Mouse (Mus musculus): ENCODE measurements at regions not wholly inside any gene's neighbourhood (a gene's known extent, or its start where the extent isn't known, plus 50 kb on each side); places are given as distances from the start of the nearest gene placed in this dataset.

DNA sequence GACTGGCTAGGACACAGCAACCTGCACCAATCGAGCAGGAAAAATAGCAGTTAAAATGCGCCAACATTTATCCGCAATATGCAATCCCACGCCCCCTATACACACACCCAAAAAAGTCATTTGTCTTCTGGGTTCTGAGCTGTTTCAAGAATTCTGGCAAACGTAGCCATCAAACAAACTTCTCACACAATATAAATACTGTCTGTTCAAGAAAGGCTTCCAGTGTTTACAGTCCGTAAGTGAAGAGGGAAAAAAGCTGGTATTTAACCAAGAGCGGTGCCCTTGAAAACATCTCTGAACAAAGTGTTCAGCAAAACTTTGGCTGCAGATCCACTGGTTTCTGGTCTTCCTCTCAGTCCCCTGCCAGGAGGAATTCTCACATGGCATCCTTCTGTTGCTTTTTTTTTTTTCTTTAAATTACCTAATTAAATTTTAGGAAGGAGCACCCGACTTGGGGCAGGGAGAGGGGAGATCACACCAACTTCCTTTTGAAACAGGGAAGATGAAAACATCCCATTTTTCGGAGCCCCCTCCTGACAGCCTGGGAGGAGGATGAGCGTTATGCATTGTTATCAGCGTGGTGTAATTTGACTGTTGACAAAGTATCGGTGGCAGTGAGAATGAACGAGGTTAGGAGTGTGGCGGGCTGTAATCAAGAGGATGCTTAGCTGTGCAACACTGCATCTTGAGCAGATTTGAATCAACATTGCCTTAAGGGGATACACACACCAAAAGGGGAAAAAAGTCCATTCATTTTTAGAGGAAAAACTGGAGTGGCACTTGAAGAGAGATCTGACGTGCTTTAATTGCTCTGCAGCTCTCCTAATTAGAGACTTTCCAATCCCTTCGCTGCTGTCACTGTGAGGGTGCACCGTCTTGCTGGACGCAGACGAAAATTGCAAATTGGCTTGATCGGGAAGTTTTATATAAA lies 267.6 kb downstream of the Meis1 start:
- H3K9me3 ChIP-seq: no peaks in the 10 kb centered on the region
- H3K4me3 ChIP-seq (replicated peaks): no peak overlapping the region
- no peaks in the 10 kb centered on the region for H3K4me1 ChIP-seq
- H3K36me3 ChIP-seq (replicated peaks; ENCODE audit: low read length): no peaks in the 10 kb centered on the region
- no peak for TF ChIP-seq GATA1 (IDR thresholded peaks at IDR 0.05; ENCODE audit: borderline replicate concordance, low read length)
- no peak for TF ChIP-seq FLI1 (IDR thresholded peaks at IDR 0.05; ENCODE audit: low read length)
- H3K27me3 ChIP-seq (replicated peaks): peaks cover 10% of the 10 kb centered on the region

- no peaks in the 10 kb centered on the region for H3K9me3 ChIP-seq
- no peaks in the 10 kb centered on the region for H3K36me3 ChIP-seq (replicated peaks; ENCODE audit: low read length)
- no peak overlapping the region for H3K4me3 ChIP-seq (replicated peaks)
- H3K4me1 ChIP-seq: no peaks in the 10 kb centered on the region
- TF ChIP-seq GATA1 (IDR thresholded peaks at IDR 0.05; ENCODE audit: borderline replicate concordance, low read length): no peak
- no peak for TF ChIP-seq FLI1 (IDR thresholded peaks at IDR 0.05; ENCODE audit: low read length)
- H3K27me3 ChIP-seq (replicated peaks): peaks cover 10% of the 10 kb centered on the region
Measured at GRCm38 (mm10) chr11:18750080-18750375, 268.8 kb downstream of the Meis1 start.

DNA sequence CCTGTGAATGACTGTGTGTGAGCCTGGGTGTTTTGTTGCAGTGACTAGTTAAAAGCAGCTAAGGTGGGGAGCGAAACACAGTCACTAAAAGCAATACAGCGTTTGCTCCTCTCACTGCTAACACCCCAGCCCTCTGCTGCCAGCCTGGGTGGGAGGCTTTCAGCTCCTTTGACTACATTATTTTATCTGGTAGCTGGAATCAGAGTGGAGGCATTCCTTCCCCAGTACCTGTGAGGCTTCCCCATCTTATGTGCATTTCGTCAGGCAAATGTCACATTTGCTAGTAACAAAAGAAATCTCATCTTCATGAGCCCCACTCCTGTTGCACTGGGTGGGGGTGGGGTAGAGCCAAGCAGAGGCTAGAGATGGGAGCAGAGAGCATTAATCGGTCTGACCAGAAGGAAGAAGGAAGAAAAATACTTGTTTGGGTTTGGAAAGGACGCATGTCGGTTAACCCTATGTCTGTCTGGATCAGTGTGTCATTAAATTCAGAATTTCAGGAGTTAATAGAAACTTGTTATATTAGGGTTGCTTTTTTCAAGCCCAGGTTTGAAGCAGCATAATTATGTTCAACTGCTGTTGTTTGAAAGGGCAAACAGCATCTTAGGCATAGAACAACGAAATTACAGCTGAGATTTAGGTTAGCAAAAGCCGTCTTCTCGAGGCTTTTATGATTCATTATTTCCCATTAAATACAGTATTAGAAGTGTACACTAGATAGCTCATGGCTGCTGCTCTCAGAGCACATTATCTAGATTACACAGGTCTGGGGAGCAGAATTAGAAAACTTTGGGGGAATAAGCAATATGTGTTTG lies 269.3 kb downstream of the Meis1 start:
- no peaks in the 10 kb centered on the region for H3K9me3 ChIP-seq
- no peak for TF ChIP-seq FLI1 (IDR thresholded peaks at IDR 0.05; ENCODE audit: low read length)
- TF ChIP-seq GATA1 (IDR thresholded peaks at IDR 0.05; ENCODE audit: borderline replicate concordance, low read length): no peak
- peaks cover 10% of the 10 kb centered on the region for H3K27me3 ChIP-seq (replicated peaks)
- no peaks in the 10 kb centered on the region for H3K36me3 ChIP-seq (replicated peaks; ENCODE audit: low read length)
- no peaks in the 10 kb centered on the region for H3K4me1 ChIP-seq
- no peak overlapping the region for H3K4me3 ChIP-seq (replicated peaks)

- Histone ChIP-seq H3K4me3 (replicated peaks) (no peak overlapping the region), H3K27me3 (replicated peaks) (peaks cover 4% of the 10 kb centered on the region), H3K4me1 (no peaks in the 10 kb centered on the region), H3K36me3 (replicated peaks; ENCODE audit: low read length) (no peaks in the 10 kb centered on the region), H3K9me3 (no peaks in the 10 kb centered on the region)
- no peak for TF ChIP-seq FLI1 (IDR thresholded peaks at IDR 0.05; ENCODE audit: low read length)
- no peak for TF ChIP-seq GATA1 (IDR thresholded peaks at IDR 0.05; ENCODE audit: borderline replicate concordance, low read length)
Measured at GRCm38 (mm10) chr11:18747871-18748461, 270.8 kb downstream of the Meis1 start.

DNA sequence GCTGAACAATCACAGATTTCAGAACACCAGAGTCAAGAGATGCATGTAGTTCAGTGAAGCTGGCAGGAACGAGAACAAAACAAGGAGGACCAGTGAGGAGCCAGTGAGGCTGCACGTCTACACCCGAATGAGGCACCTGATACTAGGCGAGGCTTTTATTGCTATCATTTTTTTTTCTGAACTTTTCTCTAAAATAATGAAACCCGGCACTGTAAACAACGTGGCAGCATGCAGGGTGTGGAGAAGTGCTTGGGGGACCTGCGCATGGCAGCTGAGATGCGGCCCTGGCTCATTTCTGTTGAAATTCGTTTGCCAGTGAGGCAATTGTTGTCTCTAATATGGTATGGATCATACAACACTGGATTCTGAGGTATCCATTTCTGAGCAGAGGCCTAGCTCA lies 271.4 kb downstream of the Meis1 start:
- no peaks in the 10 kb centered on the region for H3K9me3 ChIP-seq
- H3K4me3 ChIP-seq (replicated peaks): no peak overlapping the region
- peaks cover 4% of the 10 kb centered on the region for H3K27me3 ChIP-seq (replicated peaks)
- H3K36me3 ChIP-seq (replicated peaks; ENCODE audit: low read length): no peaks in the 10 kb centered on the region
- no peaks in the 10 kb centered on the region for H3K4me1 ChIP-seq
- TF ChIP-seq FLI1 (IDR thresholded peaks at IDR 0.05; ENCODE audit: low read length): no peak
- no peak for TF ChIP-seq GATA1 (IDR thresholded peaks at IDR 0.05; ENCODE audit: borderline replicate concordance, low read length)

DNA sequence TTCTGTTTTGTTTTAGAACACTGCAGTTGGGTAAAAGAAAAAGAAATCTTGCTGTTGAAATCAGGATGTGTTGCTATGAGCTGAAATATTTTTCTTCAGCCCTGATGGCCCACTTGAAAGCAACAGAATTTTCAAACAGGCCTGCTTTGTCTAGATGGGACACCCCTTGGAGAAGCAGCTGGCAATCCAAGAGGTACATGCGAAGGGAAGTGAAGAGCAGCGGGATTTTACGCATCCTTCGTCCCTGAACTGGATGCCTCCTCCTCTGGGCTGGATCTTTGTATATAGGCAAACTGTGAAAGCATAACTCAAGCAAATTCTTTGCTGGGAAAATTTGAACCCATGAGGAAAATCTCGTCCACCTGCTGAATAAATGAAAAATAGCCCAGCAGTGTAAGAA lies 272.3 kb downstream of the Meis1 start:
- Histone ChIP-seq H3K27me3 (replicated peaks) (peaks cover 4% of the 10 kb centered on the region), H3K36me3 (replicated peaks; ENCODE audit: low read length) (no peaks in the 10 kb centered on the region), H3K4me3 (replicated peaks) (no peak overlapping the region), H3K9me3 (peaks cover 4% of the 10 kb centered on the region; the same call in 1 of the 2 replicates), H3K4me1 (no peaks in the 10 kb centered on the region)
- TF ChIP-seq GATA1 (IDR thresholded peaks at IDR 0.05; ENCODE audit: borderline replicate concordance, low read length): no peak
- no peak for TF ChIP-seq FLI1 (IDR thresholded peaks at IDR 0.05; ENCODE audit: low read length)

DNA sequence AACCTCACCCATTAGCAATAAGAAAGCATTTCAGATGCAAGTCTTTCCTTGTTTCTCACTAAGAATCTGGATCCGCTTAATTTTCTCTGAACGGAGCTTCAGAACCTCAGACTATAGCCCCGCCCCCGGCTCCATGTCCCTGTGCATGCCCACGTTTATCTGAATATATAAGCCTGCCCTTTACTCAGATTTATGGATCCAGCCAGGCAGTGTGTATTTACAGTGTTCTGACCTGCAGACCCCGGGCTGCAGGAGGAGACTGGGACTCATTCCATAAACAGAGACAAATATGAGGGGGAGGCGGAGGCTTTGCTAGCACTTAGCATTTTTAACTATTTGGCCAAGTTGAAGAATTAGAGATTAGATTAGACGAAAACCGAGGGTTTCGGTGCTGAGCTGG lies 272.9 kb downstream of the Meis1 start:
- TF ChIP-seq GATA1 (IDR thresholded peaks at IDR 0.05; ENCODE audit: borderline replicate concordance, low read length) (no peak), FLI1 (IDR thresholded peaks at IDR 0.05; ENCODE audit: low read length) (no peak)
- Histone ChIP-seq H3K9me3 (peaks cover 4% of the 10 kb centered on the region; the same call in 1 of the 2 replicates), H3K27me3 (replicated peaks) (peaks cover 3% of the 10 kb centered on the region), H3K36me3 (replicated peaks; ENCODE audit: low read length) (no peaks in the 10 kb centered on the region), H3K4me1 (no peaks in the 10 kb centered on the region), H3K4me3 (replicated peaks) (no peak overlapping the region)

- Histone ChIP-seq H3K9me3 (no peaks in the 10 kb centered on the region), H3K36me3 (replicated peaks; ENCODE audit: low read length) (no peaks in the 10 kb centered on the region), H3K27me3 (replicated peaks) (no peaks in the 10 kb centered on the region), H3K4me1 (0 out of 2 replicates have a peak, but pooled peaks cover 3% of the 10 kb centered on the region), H3K4me3 (replicated peaks) (no peak overlapping the region)
- TF ChIP-seq GATA1 (IDR thresholded peaks at IDR 0.05; ENCODE audit: borderline replicate concordance, low read length) (no peak), FLI1 (IDR thresholded peaks at IDR 0.05; ENCODE audit: low read length) (no peak)
Measured at GRCm38 (mm10) chr11:18734904-18735664, 283.7 kb downstream of the Meis1 start.

- Histone ChIP-seq H3K9me3 (no peaks in the 10 kb centered on the region), H3K4me3 (replicated peaks) (no peak overlapping the region), H3K4me1 (0 out of 2 replicates have a peak, but pooled peaks cover 3% of the 10 kb centered on the region), H3K27me3 (replicated peaks) (no peaks in the 10 kb centered on the region), H3K36me3 (replicated peaks; ENCODE audit: low read length) (no peaks in the 10 kb centered on the region)
- TF ChIP-seq FLI1 (IDR thresholded peaks at IDR 0.05; ENCODE audit: low read length): no peak
- no peak for TF ChIP-seq GATA1 (IDR thresholded peaks at IDR 0.05; ENCODE audit: borderline replicate concordance, low read length)
Measured at GRCm38 (mm10) chr11:18734075-18734474, 284.7 kb downstream of the Meis1 start.

All from megakaryocyte, embryonic 14.5 days (primary cell).